Mouse (Mus musculus) hindbrain, embryonic 10.5 days (tissue): ENCODE measurements around the gene Rtkn2. TPM values are rescaled to one million over a fixed set of nuclear protein-coding genes. Genes with fewer than 3 reads are reported as not detected.
"Not testable (repeated sequence)": the region's sequence is repeated elsewhere in the genome, so short reads cannot be mapped to it uniquely, and the experiment has no call there.

Experiments used
- DNase-seq: peaks from one replicate; pipeline ENCODE4 v3.0.0-alpha.2; 2017; ENCODE audit warnings: low spot score
- H3K27ac ChIP-seq: fragments of 300-500 bp; sonication (generic); 2 replicates; pipeline ENCODE4 v1.5.1; 2016; ENCODE audit warnings: mild to moderate bottlenecking, moderate library complexity
- H3K27me3 ChIP-seq: fragments of 300-500 bp; sonication (generic); 2 replicates; pipeline ENCODE4 v1.6.1; 2016; ENCODE audit warnings: mild to moderate bottlenecking; ENCODE audit not compliant: poor library complexity, insufficient read depth, severe bottlenecking
- H3K36me3 ChIP-seq: fragments of 300-500 bp; sonication (generic); 2 replicates; pipeline ENCODE4 v1.6.1; 2016; ENCODE audit warnings: mild to moderate bottlenecking, moderate library complexity
- H3K4me1 ChIP-seq: fragments of 300-500 bp; sonication (generic); replicated peaks from 2 replicates; pipeline ENCODE4 v1.6.1; 2016; ENCODE audit warnings: mild to moderate bottlenecking
- H3K4me3 ChIP-seq: fragments of 300-500 bp; sonication (generic); 2 replicates; pipeline ENCODE4 v1.5.1; 2016; ENCODE audit warnings: mild to moderate bottlenecking, moderate library complexity
- H3K9me3 ChIP-seq: fragments of 300-500 bp; sonication (generic); 2 replicates; pipeline ENCODE4 v1.6.1; 2016; ENCODE audit warnings: mild to moderate bottlenecking, moderate library complexity
- WGBS: fragments of 180-500 bp; shearing (Covaris S2); methylation state at CpG from one replicate; pipeline ENCODE4 v1.1.7; 2016; 5-methylcytosine and 5-hydroxymethylcytosine counted together
- polyA plus RNA-seq: library from polyadenylated mRNA; unstranded; fragments of >200 nt; fragmentation: Nextera tagmentation; extraction: Ambion mirVana; gene quantifications from 2 replicates; pipeline ENCODE4 v1.2.1, GENCODE M21; 2016

Rtkn2 gene
- polyA plus RNA-seq, 1 experiment from 2014 or later, result 18.9 TPM

DNA sequence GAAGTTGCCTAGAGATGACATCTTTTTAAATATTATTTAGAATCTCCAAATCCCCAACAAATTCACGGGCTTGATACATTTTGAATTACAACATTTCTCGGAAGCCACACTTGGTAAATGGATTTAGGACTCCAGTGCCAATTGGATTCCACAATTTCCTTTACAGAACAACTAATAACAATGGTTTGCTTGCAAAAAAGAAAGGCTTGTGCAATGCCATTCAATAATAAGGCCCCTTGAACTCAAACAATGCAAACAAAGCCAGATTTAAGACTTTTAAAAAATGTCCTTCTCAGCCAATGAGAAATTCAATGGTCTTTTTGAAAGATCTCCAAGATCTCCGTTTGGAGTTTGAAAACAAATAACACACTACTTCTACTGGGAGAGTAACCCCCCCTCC lies 114.1 kb downstream of the Rtkn2 start:
- 84% methylated on average over 3 of the region's 3 CpGs for WGBS
- Histone ChIP-seq H3K36me3 (peaks cover 48% of the 10 kb centered on the region), H3K4me1 (0 out of 2 replicates have a peak, but pooled peaks cover 3% of the 10 kb centered on the region), H3K27ac (no peak overlapping the region), H3K4me3 (no peak overlapping the region), H3K9me3 (no peaks in the 10 kb centered on the region), H3K27me3 (no peaks in the 10 kb centered on the region)
- DNase-seq, result no peak

DNA sequence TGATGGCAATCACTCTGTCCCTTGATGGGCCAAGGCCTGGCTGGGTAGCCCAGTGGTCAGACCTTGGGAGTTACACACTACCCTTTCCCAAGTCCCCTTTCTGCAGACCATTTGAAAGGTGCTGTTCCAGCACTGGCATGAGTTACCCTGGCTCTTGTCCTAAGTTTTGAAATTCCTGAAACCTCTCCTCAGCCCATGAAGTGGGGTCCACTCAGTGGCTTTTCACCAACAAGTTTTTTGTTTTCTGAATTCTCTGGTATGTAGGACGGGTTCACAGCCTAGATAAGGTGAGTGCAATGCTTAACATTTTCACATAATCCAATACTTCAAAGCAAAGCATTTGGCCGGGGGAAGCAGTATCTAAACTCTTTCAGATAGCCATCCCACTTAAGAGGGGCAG lies 115.8 kb downstream of the Rtkn2 start:
- DNase-seq, result no peak
- no peaks in the 10 kb centered on the region for H3K9me3 ChIP-seq
- no peak overlapping the region for H3K27ac ChIP-seq
- no peaks in the 10 kb centered on the region for H3K27me3 ChIP-seq
- no peak overlapping the region for H3K4me3 ChIP-seq
- 0 out of 2 replicates have a peak, but pooled peaks cover 3% of the 10 kb centered on the region for H3K4me1 ChIP-seq
- 86% methylated on average over 2 of the region's 2 CpGs for WGBS
- peaks cover 52% of the 10 kb centered on the region for H3K36me3 ChIP-seq

DNA sequence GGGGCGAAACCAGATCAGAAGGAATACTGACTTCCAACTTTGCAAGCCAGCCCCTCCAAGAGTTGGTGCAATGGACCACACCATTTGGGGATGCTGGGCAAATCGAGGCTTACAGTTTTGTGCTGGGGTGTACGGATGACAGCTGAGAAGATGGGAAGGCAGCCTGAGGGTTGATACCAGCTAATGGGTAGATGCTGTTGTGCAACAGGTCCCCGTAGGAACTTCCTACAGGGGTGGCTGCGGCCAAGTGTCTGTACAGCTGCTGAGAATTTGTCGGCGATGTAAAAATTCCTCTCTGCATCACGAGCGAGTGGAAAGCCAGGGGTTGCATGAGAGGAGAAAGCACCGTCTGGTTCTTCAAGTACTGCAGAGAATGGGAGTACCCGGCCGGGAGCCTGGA lies 117.0 kb downstream of the Rtkn2 start:
- Histone ChIP-seq H3K4me3 (no peak overlapping the region), H3K9me3 (no peaks in the 10 kb centered on the region), H3K27me3 (no peaks in the 10 kb centered on the region), H3K27ac (no peak overlapping the region), H3K4me1 (no peaks in the 10 kb centered on the region), H3K36me3 (peaks cover 63% of the 10 kb centered on the region)
- no peak for DNase-seq
- WGBS, result 94% methylated on average over 12 of the region's 12 CpGs

DNA sequence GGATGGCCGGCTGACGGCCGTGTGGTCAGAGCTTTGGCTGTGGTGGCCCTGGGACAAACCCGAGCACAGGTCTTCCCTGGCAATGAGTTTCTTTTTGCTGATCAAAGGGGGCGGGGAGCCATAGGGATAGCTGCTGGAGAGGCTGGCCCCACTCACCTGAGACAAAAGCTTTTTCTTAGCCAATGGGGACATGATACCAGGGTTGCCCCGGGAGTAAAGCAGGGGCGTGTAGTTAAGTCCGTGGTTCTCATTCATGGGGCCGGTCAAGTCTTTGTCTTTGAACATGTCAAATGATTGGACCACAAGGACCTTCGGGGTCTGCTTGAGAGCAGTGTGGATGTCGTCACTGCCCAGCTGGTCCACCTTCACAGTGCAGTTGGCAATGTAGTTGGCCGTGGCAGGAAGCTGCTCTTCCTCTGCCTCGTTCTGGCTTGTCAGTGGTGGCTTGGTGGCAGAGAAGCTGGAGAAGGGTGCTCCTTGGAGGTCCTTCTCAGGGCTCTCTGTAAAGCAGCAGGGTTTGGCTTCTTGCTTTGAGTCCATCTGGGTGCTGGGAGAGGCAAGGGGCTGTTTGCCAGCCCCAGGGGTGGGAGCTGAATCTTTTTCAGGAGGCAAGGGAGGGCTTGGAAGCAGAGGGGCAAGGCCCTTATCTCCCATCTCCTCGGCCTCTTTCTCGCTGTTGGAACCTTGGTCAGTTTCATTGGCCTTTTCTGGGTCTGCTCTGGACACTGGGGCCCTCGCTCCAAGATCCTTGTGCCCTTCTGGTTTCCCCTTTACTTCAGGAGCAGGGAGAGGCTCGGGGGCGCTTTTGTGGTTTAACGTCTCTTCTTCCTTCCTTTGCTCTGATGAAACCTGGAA lies 118.7 kb downstream of the Rtkn2 start:
- WGBS, result 93% methylated on average over 19 of the region's 19 CpGs
- no peak for DNase-seq

DNA sequence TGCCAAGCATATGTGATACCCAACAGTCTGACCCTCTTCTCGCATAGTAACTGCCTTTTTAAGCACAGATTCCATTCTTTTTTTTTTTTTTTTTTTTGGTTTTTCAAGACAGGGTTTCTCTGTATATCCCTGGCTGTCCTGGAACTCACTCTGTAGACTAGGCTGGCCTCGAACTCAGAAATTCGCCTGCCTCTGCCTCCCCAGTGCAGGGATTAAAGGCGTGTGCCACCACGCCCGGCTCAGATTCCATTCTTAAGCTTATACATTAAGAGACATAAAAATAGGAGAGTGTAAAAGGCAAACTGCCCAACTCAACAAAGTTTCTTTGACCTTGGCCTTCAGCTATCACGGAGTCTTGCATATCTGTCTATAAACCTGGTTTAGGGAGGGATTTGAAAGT lies 120.4 kb downstream of the Rtkn2 start:
- peaks cover 57% of the 10 kb centered on the region for H3K36me3 ChIP-seq
- not testable (repeated sequence) for DNase-seq, H3K9me3 ChIP-seq, H3K4me3 ChIP-seq, H3K27me3 ChIP-seq, H3K27ac ChIP-seq
- WGBS, result 91% methylated on average over 7 of the region's 7 CpGs
- peaks cover 10% of the 10 kb centered on the region for H3K4me1 ChIP-seq

More for the DNA sequence above, 118.7 kb downstream of the Rtkn2 start:
- Histone ChIP-seq H3K27me3 (no peaks in the 10 kb centered on the region), H3K4me1 (no peaks in the 10 kb centered on the region), H3K4me3 (no peak overlapping the region), H3K27ac (no peak overlapping the region), H3K36me3 (peaks cover 66% of the 10 kb centered on the region), H3K9me3 (no peaks in the 10 kb centered on the region)

DNA sequence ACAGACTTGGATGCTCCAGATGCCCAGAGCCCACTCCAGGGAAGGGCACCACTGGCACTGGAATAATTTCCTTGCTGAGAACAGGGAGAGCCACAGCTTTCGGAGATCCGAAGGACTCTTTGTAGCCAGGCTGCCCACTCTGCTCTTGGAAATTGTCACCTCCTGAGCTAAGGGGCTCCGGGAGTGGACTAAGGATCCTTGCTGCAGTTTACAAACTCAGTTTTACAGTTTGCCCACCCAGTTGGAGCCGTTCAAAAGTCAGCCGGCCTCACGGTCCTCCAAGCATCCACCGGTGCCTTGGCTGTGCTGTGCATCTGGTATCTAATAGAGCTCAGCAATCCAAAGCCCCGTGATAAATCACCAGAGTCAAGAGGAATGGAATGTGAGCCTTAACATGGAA lies 121.1 kb downstream of the Rtkn2 start:
- DNase-seq, result no peak
- H3K27ac ChIP-seq, result no peak overlapping the region
- H3K9me3 ChIP-seq, result no peaks in the 10 kb centered on the region
- 92% methylated on average over 8 of the region's 8 CpGs for WGBS
- peaks cover 18% of the 10 kb centered on the region for H3K4me1 ChIP-seq
- no peak overlapping the region for H3K4me3 ChIP-seq
- H3K27me3 ChIP-seq, result no peaks in the 10 kb centered on the region
- peaks cover 50% of the 10 kb centered on the region for H3K36me3 ChIP-seq

DNA sequence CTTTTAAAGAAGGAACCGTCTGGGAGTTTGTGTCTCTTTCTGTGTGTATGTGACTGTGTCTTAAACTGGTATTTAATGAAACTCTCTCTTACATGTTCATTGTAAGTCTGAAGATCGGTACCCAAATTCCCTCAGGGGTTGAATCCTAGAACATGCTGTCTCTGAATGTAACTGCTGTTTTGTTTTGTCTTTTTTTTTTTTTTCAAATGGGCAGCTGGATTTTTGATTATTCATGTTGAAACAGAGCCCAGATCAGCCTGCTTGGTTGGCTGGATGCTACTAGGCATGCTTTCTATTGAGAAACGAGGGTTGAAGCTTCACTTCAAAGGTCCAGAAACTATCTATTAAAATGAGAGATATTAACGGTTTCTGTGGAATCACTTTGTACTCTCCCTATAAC lies 121.9 kb downstream of the Rtkn2 start:
- no peak overlapping the region for H3K4me3 ChIP-seq
- no peak overlapping the region for H3K27ac ChIP-seq
- no peaks in the 10 kb centered on the region for H3K9me3 ChIP-seq
- H3K4me1 ChIP-seq, result peaks cover 23% of the 10 kb centered on the region
- H3K27me3 ChIP-seq, result no peaks in the 10 kb centered on the region
- 88% methylated on average over 4 of the region's 4 CpGs for WGBS
- no peak for DNase-seq
- peaks cover 44% of the 10 kb centered on the region for H3K36me3 ChIP-seq

DNA sequence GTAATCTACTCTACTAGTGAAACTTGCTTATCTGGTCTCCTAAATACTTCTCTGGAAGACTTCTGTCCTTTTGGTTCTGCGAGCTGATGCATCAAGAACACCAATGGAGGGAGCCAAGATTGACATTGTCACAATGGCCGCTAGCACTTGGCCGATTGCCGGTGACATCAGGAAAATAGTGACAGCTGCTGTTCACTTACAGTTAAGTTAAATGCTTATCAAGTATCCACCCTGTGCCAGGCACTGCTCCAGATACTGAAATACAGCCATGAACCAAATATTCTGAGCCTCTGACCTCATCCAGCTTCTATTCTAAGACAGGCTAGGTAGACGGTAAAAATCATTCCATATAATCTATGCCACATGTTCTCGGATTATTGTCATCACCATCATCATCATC lies 123.2 kb downstream of the Rtkn2 start:
- no peaks in the 10 kb centered on the region for H3K27me3 ChIP-seq
- no peaks in the 10 kb centered on the region for H3K9me3 ChIP-seq
- WGBS, result 96% methylated on average over 6 of the region's 6 CpGs
- no peak for DNase-seq
- no peak overlapping the region for H3K27ac ChIP-seq
- H3K4me3 ChIP-seq, result no peak overlapping the region
- peaks cover 35% of the 10 kb centered on the region for H3K4me1 ChIP-seq
- peaks cover 30% of the 10 kb centered on the region for H3K36me3 ChIP-seq

DNA sequence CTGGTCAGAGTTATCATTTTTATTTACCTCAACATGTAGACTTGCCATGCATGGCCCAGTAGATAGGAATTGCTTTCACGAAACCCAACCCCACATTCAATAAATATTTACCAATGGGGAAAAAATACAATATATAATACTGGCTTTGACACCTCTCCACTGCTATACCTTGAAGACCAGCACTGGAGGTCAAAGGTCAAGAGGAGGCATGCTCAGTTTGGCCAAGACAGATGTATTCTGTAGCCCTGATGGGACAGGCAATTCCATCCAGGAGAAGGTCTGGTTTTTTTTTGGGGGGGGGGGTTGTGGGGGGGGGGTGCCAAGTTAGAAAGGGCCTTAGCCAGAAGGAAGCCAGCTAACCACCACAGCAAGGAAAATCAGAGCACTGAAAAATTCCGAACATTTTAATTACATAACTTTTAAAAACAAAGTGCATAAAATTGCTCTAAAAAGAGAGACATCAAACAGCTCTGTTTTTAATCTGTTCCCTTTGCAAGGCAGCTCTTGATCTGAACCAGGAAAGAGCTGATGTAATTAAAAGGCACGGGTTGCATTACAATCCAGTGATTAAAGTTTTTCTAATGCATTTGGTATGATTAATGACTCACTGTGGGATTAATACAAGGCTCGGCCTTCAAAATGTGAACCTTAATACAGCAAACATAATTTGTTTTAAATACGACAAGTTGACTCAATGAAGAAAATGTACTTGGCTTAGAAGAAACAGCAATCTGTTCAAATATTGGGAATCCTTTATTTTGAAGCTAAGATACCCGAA lies 123.9 kb downstream of the Rtkn2 start:
- DNase-seq, result no peak
- Histone ChIP-seq H3K27ac (no peak overlapping the region), H3K4me1 (peaks cover 35% of the 10 kb centered on the region), H3K27me3 (no peaks in the 10 kb centered on the region), H3K36me3 (peaks cover 23% of the 10 kb centered on the region), H3K4me3 (no peak overlapping the region), H3K9me3 (no peaks in the 10 kb centered on the region)
- 89% methylated on average over 6 of the region's 6 CpGs for WGBS

DNA sequence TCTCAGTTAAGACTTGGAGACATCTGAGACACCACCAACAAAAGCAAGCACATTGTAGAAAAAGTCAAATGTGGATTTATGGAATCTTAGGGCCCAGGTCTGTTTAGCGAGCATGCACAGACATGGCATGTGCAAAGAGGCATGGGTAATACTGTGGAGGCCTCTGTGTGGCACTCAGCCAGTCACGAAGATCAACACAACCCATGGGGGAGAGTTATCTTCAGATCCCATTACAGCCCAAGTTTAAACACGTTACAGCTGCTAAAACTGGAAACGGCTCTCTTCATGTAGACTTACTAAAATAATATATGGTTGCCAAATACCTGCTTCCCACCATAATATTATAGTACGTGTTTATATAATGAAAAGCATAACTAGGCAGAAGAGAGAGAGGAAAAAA lies 124.6 kb downstream of the Rtkn2 start:
- Histone ChIP-seq H3K4me1 (peaks cover 35% of the 10 kb centered on the region), H3K27me3 (no peaks in the 10 kb centered on the region), H3K36me3 (peaks cover 24% of the 10 kb centered on the region), H3K27ac (no peak overlapping the region), H3K4me3 (no peak overlapping the region), H3K9me3 (no peaks in the 10 kb centered on the region)
- WGBS, result 74% methylated on average over 5 of the region's 5 CpGs
- DNase-seq, result no peak

DNA sequence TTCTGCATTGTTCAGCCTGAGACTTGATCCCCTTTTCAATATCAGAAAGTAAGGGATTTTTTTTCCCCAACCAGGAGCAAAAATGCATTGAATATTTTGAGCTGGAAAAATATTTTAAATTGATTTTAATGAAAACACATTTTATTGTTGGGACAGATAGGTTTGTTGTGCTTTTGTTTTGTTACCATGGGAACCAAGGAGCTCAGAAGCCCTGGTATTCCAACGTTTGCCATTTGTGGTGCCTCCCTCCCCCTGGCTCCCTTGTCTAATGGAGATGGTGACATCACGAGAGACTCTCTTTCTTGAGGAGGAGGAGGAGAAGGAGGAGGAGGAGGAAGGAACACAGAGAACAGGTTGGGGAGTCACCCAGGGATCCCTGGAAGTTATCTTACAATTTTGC lies 125.1 kb downstream of the Rtkn2 start:
- no peaks in the 10 kb centered on the region for H3K27me3 ChIP-seq
- peak overlapping the region; percentile 66 for H3K27ac ChIP-seq
- H3K9me3 ChIP-seq, result no peaks in the 10 kb centered on the region
- H3K4me3 ChIP-seq, result no peak overlapping the region
- 17% methylated on average over 2 of the region's 2 CpGs for WGBS
- peaks cover 35% of the 10 kb centered on the region for H3K4me1 ChIP-seq
- peak; percentile 23 for DNase-seq
- peaks cover 29% of the 10 kb centered on the region for H3K36me3 ChIP-seq

DNA sequence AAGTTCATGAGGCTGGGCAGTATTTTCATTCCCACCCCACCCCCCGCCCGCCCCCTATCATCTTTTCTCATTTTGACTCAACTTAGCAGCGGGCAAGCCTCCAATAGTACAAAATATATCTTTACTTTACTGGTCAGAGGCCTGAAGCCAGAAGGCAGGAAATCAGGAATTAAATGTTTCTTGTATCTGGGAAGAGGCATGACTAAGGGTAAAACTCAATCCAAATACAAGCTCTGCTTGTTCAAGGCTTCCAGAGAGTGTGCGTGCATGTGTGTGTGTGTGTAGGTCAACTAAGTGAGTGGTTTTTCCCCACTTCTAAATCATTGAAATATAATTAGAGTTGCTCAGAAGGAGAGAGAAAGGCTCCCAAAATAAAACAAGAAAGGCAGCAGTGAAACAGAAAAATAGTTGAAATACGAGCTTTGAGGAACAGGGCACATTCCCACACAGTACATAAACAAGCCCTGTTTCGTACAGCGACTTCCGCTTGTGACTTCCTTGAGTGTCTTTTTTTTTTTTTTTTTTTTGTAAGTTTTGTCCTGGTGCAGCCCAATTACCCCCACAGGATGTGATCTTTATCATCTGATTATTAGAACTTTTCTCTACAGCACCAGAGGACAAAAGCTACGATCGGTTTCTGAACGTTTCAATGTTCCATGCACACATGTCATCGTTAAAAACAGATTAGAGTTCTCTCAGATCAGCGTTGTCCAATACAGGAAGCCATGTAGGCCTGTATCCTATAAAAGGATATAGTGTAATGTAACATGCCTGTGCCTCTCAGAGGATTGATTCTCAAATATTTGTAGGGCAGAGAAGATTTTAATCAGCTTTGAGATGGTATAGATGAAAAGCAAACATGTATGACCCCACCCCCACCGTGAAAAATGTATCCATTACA lies 125.8 kb downstream of the Rtkn2 start:
- H3K9me3 ChIP-seq, result no peaks in the 10 kb centered on the region
- peaks cover 36% of the 10 kb centered on the region for H3K4me1 ChIP-seq
- H3K27ac ChIP-seq, result peak overlapping the region; percentile 66
- WGBS, result 74% methylated on average over 14 of the region's 14 CpGs
- H3K36me3 ChIP-seq, result peaks cover 28% of the 10 kb centered on the region
- H3K4me3 ChIP-seq, result no peak overlapping the region
- H3K27me3 ChIP-seq, result no peaks in the 10 kb centered on the region
- DNase-seq, result no peak
